8 mouse cellular contexts compared by ENCODE assay signal in the genomic region with DNA sequence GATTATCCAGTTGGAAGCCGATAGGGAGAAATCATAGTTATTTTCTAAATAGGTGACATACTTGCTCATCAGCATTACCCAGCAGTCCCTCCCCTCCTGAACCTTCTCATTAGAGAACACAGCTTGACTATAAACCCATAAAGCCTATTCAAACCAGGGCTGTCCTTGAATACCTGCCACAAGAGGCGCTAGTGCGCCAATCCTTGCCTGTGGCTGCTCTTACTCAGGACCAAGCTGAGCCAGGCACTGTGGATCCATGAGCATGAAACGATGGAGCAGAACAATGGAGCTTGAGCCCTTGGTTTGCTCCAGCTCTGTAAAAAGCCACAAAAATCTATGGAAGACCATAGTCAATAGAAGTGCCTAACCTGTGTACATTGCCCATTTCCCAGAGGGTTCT. TPM values are rescaled to one million over a fixed set of nuclear protein-coding genes. Genes with fewer than 3 reads are reported as not detected.
A peak's percentile ranks its signal among the peaks of the same experiment; 100 is the strongest.
DNase-seq lines count a peak whose midpoint lies in the region; ATAC-seq lines count a peak whose summit lies in the region.

No protein-coding gene starts in this region.

- ATAC-seq in monocyte, adult 5-6 weeks (replicated peaks; ENCODE audit: insufficient number of reproducible peaks, low FRiP score, low TSS enrichment, poor library complexity, severe bottlenecking) = no peak

- peak; percentile 53 for DNase-seq in gastrocnemius, postnatal 10 days
- no peak for DNase-seq in gastrocnemius, adult 8-10 months (ENCODE audit: low spot score in 2 of 2)
- peak; percentile 65 for DNase-seq in ES-CJ7 (ENCODE audit: low read depth, low spot score)
- DNase-seq in cerebellum, adult 9-10 months = peak; percentile 14
- peak; percentile 16 to 44 for DNase-seq in frontal cortex, postnatal 36 days (ENCODE audit: low spot score in 2 of 2)
- DNase-seq in layer of hippocampus, adult 8-10 months (ENCODE audit: low spot score in 2 of 2) = peak; percentile 18 to 49
- peak; percentile 71 for DNase-seq in lung, postnatal 36 days

RNA-seq across cellular contexts. Expression of a gene that starts 7.2 kb away (rescaled TPM):
- total RNA-seq in gastrocnemius, postnatal 10 days (2021) = not detected
- not detected for total RNA-seq in gastrocnemius, adult 8-10 months (2022)
- 1 to 10 TPM; 5.4 to 8.3 (median 7.4) TPM for total RNA-seq in layer of hippocampus, adult 8-10 months (2022)
- total RNA-seq in monocyte, adult 5-6 weeks (2017) = not detected in 3 replicates

Comparison
In these comparisons a context has a peak if more than half of its experiments do, and no peak if none do; other contexts are left out.
1. DNase-seq: peak in gastrocnemius, postnatal 10 days (single experiment), ES-CJ7 (single experiment), cerebellum, adult 9-10 months (single experiment), frontal cortex, postnatal 36 days (2 of 2), layer of hippocampus, adult 8-10 months (2 of 2) and lung, postnatal 36 days (single experiment); none in gastrocnemius, adult 8-10 months (0 of 2).